Mouse (Mus musculus) G1E-ER4 (cell line): ENCODE results near the gene Aff3. TPM values are rescaled to one million over a fixed set of nuclear protein-coding genes. Genes with fewer than 3 reads are reported as not detected.

ENCODE experiments used
- GATA1 ChIP-seq: IDR thresholded peaks from one replicate; pipeline ENCODE4 v1.8.0; 2012; ENCODE audit warnings: low read length, inconsistent platforms
- polyA plus RNA-seq: library from polyadenylated mRNA; stranded (reverse); fragments of >175 nt; gene quantifications from 2 replicates; pipeline ENCODE4 v1.2.3, GENCODE M21; 2012

The Aff3 gene
- polyA plus RNA-seq, 1 experiment = 9.7 TPM

GRCm38 (mm10) chr1:38631501-38632279, 33.1 kb downstream of the Aff3 start:
- TF ChIP-seq GATA1 = no peak

GRCm38 (mm10) chr1:38628901-38629585, 35.7 kb downstream of the Aff3 start:
- TF ChIP-seq GATA1 = no peak

GRCm38 (mm10) chr1:38628426-38628825, 36.3 kb downstream of the Aff3 start:
- TF ChIP-seq GATA1 = no peak

GRCm38 (mm10) chr1:38627683-38628361, 36.9 kb downstream of the Aff3 start:
- no peak for TF ChIP-seq GATA1

- TF ChIP-seq GATA1 = no peak
Measured at GRCm38 (mm10) chr1:38626739-38627661, 37.8 kb downstream of the Aff3 start.

GRCm38 (mm10) chr1:38626388-38626738, 38.4 kb downstream of the Aff3 start:
- TF ChIP-seq GATA1 = no peak

- TF ChIP-seq GATA1 = no peak
Measured at GRCm38 (mm10) chr1:38621840-38622239, 42.9 kb downstream of the Aff3 start.

- TF ChIP-seq GATA1 = no peak
Measured at GRCm38 (mm10) chr1:38620401-38620800, 44.4 kb downstream of the Aff3 start.

GRCm38 (mm10) chr1:38606741-38607140, 58.0 kb downstream of the Aff3 start:
- TF ChIP-seq GATA1 = no peak

- TF ChIP-seq GATA1 = no peak
Measured at GRCm38 (mm10) chr1:38605426-38605825, 59.3 kb downstream of the Aff3 start.

- TF ChIP-seq GATA1 = no peak
Measured at GRCm38 (mm10) chr1:38604611-38605010, 60.1 kb downstream of the Aff3 start.

- TF ChIP-seq GATA1 = no peak
Measured at GRCm38 (mm10) chr1:38601802-38602508, 62.8 kb downstream of the Aff3 start.

GRCm38 (mm10) chr1:38595311-38595710, 69.4 kb downstream of the Aff3 start:
- no peak for TF ChIP-seq GATA1

- TF ChIP-seq GATA1 = no peak
Measured at GRCm38 (mm10) chr1:38594766-38595165, 70.0 kb downstream of the Aff3 start.

- TF ChIP-seq GATA1 = no peak
Measured at GRCm38 (mm10) chr1:38591194-38591593, 73.6 kb downstream of the Aff3 start.
